Mouse (Mus musculus) kidney, postnatal 0 days (tissue): Measurements from ENCODE around the gene Gabrb1. TPM values are rescaled to one million over a fixed set of nuclear protein-coding genes. Genes with fewer than 3 reads are reported as not detected.

Experiments used
- ATAC-seq: fragments of 200-750 bp; cut with Nextera tagmentation; replicated peaks from 2 replicates; pipeline ENCODE4 v1.8.0; 2017; ENCODE audit warnings: low read depth, moderate number of reproducible peaks, moderate TSS enrichment, moderate library complexity; ENCODE audit not compliant: low FRiP score
- DNase-seq: peaks from one replicate; pipeline ENCODE4 v3.0.0-alpha.2; 2016; ENCODE audit warnings: low spot score
- H3K27ac ChIP-seq: fragments of 300-500 bp; sonication (generic); 2 replicates; pipeline ENCODE4 v1.5.1; 2014; ENCODE audit warnings: mild to moderate bottlenecking
- H3K27me3 ChIP-seq: fragments of 300-500 bp; sonication (generic); 2 replicates; pipeline ENCODE4 v1.6.1; 2014; ENCODE audit warnings: low read length, mixed read lengths; ENCODE audit not compliant: insufficient read depth
- H3K36me3 ChIP-seq: fragments of 300-500 bp; sonication (generic); 2 replicates; pipeline ENCODE4 v1.6.1; 2014; ENCODE audit warnings: low read length, mixed read lengths; ENCODE audit not compliant: insufficient read depth
- H3K4me1 ChIP-seq: fragments of 300-500 bp; sonication (generic); replicated peaks from 2 replicates; pipeline ENCODE4 v1.6.1; 2014; ENCODE audit warnings: antibody characterized with exemption, low read length, mixed read lengths; ENCODE audit not compliant: insufficient read depth
- H3K4me2 ChIP-seq: fragments of 300-500 bp; sonication (generic); 2 replicates; pipeline ENCODE4 v1.6.1; 2014; ENCODE audit warnings: mild to moderate bottlenecking, low read length, moderate library complexity, mixed read lengths
- H3K4me3 ChIP-seq: fragments of 300-500 bp; sonication (generic); replicated peaks from 2 replicates; pipeline ENCODE4 v1.5.1; 2014; ENCODE audit warnings: low read depth, low read length
- H3K9ac ChIP-seq: fragments of 300-500 bp; sonication (generic); 2 replicates; pipeline ENCODE4 v1.6.1; 2014; ENCODE audit warnings: low read depth, low read length
- H3K9me3 ChIP-seq: fragments of 300-500 bp; sonication (generic); replicated peaks from 2 replicates; pipeline ENCODE4 v1.6.1; 2016; ENCODE audit warnings: low read length, inconsistent platforms, mixed read lengths
- CTCF ChIP-seq: IDR thresholded peaks from 2 replicates; pipeline ENCODE4 v1.5.1; 2016; ENCODE audit warnings: antibody characterized with exemption, low read depth, mild to moderate bottlenecking, moderate library complexity
- WGBS: fragments of 180-500 bp; shearing (Covaris S2); extraction: QIAGEN DNeasy Blood & Tissue Kit; methylation state at CpG from one replicate; pipeline ENCODE4 v1.1.7; 2014; 5-methylcytosine and 5-hydroxymethylcytosine counted together
- polyA plus RNA-seq: library from polyadenylated mRNA; unstranded; fragments of >200 nt; fragmentation: Nextera tagmentation; extraction: Ambion mirVana; gene quantifications from 2 replicates; pipeline ENCODE4 v1.2.1, GENCODE M21; 2015

The Gabrb1 gene
- polyA plus RNA-seq, 1 experiment from 2014 or later = 0.50 TPM

GRCm38 (mm10) chr5:71903399-71903798 lies 245.5 kb downstream of the Gabrb1 start:
- no peak for ATAC-seq
- WGBS = 80% methylated on average over 7 of the region's 7 CpGs
- no peak overlapping the region for H3K4me2 ChIP-seq
- H3K9me3 ChIP-seq = no peaks in the 10 kb centered on the region
- TF ChIP-seq CTCF = no peak
- H3K4me3 ChIP-seq = no peak overlapping the region
- no peak for DNase-seq
- H3K9ac ChIP-seq = no peak overlapping the region
- H3K27ac ChIP-seq = no peak overlapping the region
- no peaks in the 10 kb centered on the region for H3K4me1 ChIP-seq
- no peaks in the 10 kb centered on the region for H3K27me3 ChIP-seq
- no peaks in the 10 kb centered on the region for H3K36me3 ChIP-seq

DNA sequence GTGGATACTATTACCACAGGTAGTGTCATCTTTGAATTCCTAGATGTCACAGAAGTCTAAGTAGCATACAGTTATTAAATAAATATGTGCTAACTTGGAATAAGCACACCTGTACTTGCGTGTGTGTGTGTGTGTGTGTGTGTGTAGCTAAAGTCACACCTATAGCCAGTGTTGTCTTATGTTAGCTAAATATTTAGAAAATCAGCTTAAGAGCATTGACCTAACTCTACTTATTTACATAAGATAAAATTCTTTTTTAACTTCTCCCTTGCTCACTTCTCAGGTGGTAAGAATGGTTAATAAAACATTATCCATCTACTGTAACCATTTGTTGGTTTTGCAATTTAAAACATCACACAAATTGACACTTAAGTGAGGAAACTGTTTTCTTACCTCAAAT lies 256.1 kb downstream of the Gabrb1 start:
- H3K4me3 ChIP-seq = no peak overlapping the region
- no peaks in the 10 kb centered on the region for H3K4me1 ChIP-seq
- H3K27me3 ChIP-seq = no peaks in the 10 kb centered on the region
- no peak for DNase-seq
- H3K4me2 ChIP-seq = no peak overlapping the region
- H3K36me3 ChIP-seq = no peaks in the 10 kb centered on the region
- H3K9me3 ChIP-seq = no peaks in the 10 kb centered on the region
- no peak overlapping the region for H3K9ac ChIP-seq
- TF ChIP-seq CTCF = no peak
- no peak overlapping the region for H3K27ac ChIP-seq
- ATAC-seq = no peak
- 61% methylated on average over 1 of the region's 1 CpGs for WGBS

DNA sequence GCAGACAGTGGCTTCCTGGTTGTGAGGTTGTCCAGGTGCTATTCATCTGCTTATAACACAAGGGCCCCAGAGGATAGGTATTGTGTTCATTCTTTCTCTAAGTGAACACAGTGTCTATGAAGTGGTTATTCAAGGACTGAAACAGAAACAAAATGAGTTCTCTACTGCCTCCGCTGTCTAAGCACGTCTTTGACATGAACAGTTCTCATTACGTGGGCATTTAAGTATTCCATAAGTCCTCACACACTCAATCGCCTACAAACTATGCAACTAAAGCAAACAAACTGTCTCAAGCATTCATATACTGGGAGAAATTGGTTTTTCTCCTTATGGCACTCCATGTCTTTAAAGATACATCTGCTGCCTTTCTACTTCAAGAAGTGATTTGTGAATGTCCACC lies 257.8 kb downstream of the Gabrb1 start:
- no peak for DNase-seq
- WGBS = 87% methylated on average over 4 of the region's 4 CpGs
- Histone ChIP-seq H3K27me3 (no peaks in the 10 kb centered on the region), H3K4me3 (no peak overlapping the region), H3K4me2 (no peak overlapping the region), H3K9ac (no peak overlapping the region), H3K27ac (no peak overlapping the region), H3K36me3 (no peaks in the 10 kb centered on the region), H3K9me3 (no peaks in the 10 kb centered on the region), H3K4me1 (no peaks in the 10 kb centered on the region)
- no peak for ATAC-seq
- no peak for TF ChIP-seq CTCF

DNA sequence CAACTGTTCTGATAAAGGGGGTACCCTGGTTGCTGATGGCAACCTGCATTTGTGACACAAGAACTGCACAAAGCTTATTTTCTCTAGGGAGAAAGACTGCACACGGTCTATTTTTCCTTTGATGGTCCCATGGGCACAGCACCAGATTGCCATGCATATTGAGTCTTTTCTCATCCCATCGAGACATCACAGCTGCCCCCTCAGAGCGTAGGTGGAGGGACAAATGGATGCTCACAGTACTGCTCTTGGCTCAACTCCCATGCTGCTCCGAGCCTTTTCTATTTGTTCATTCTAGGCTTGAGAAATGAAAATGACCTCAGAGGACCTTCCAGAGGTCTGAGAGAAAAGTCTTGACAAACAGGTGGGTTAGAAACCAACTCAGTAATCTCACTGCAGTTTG lies 259.3 kb downstream of the Gabrb1 start:
- Histone ChIP-seq H3K4me3 (no peak overlapping the region), H3K9me3 (no peaks in the 10 kb centered on the region), H3K27ac (no peak overlapping the region), H3K4me1 (no peaks in the 10 kb centered on the region), H3K4me2 (no peak overlapping the region), H3K27me3 (no peaks in the 10 kb centered on the region), H3K9ac (no peak overlapping the region), H3K36me3 (no peaks in the 10 kb centered on the region)
- ATAC-seq (no peak), DNase-seq (no peak)
- no peak for TF ChIP-seq CTCF
- 85% methylated on average over 4 of the region's 4 CpGs for WGBS

GRCm38 (mm10) chr5:71923636-71924035 lies 265.7 kb downstream of the Gabrb1 start:
- ATAC-seq (no peak), DNase-seq (no peak)
- no peaks in the 10 kb centered on the region for H3K27me3 ChIP-seq
- 69% methylated on average over 4 of the region's 4 CpGs for WGBS
- no peak overlapping the region for H3K9ac ChIP-seq
- no peak overlapping the region for H3K27ac ChIP-seq
- H3K36me3 ChIP-seq = no peaks in the 10 kb centered on the region
- H3K4me3 ChIP-seq = no peak overlapping the region
- H3K4me1 ChIP-seq = no peaks in the 10 kb centered on the region
- TF ChIP-seq CTCF = no peak
- no peak overlapping the region for H3K4me2 ChIP-seq
- no peaks in the 10 kb centered on the region for H3K9me3 ChIP-seq

- Histone ChIP-seq H3K27me3 (no peaks in the 10 kb centered on the region), H3K9me3 (no peaks in the 10 kb centered on the region), H3K27ac (no peak overlapping the region), H3K4me3 (no peak overlapping the region), H3K9ac (no peak overlapping the region), H3K4me1 (no peaks in the 10 kb centered on the region), H3K4me2 (no peak overlapping the region), H3K36me3 (no peaks in the 10 kb centered on the region)
- no peak for TF ChIP-seq CTCF
- 69% methylated on average over 5 of the region's 5 CpGs for WGBS
- ATAC-seq = no peak
- no peak for DNase-seq
Measured at GRCm38 (mm10) chr5:71926336-71926735, 268.4 kb downstream of the Gabrb1 start.

GRCm38 (mm10) chr5:71930036-71930435 lies 272.1 kb downstream of the Gabrb1 start:
- DNase-seq (no peak), ATAC-seq (no peak)
- H3K4me1 ChIP-seq = no peaks in the 10 kb centered on the region
- no peaks in the 10 kb centered on the region for H3K9me3 ChIP-seq
- no peak overlapping the region for H3K9ac ChIP-seq
- H3K27me3 ChIP-seq = no peaks in the 10 kb centered on the region
- H3K4me2 ChIP-seq = no peak overlapping the region
- H3K27ac ChIP-seq = no peak overlapping the region
- no peaks in the 10 kb centered on the region for H3K36me3 ChIP-seq
- 66% methylated on average over 2 of the region's 2 CpGs for WGBS
- no peak for TF ChIP-seq CTCF
- no peak overlapping the region for H3K4me3 ChIP-seq
